Mouse (Mus musculus) erythroblast, embryonic 14.5 days (primary cell): ENCODE data around the gene Tbxa2r. TPM values are rescaled to one million over a fixed set of nuclear protein-coding genes. Genes with fewer than 3 reads are reported as not detected.

Source experiments
- H3K27me3 ChIP-seq: 2 replicates; pipeline ENCODE4 v1.6.1; 2012; ENCODE audit warnings: inconsistent platforms; ENCODE audit not compliant: control insufficient read depth
- H3K36me3 ChIP-seq: 2 replicates; pipeline ENCODE4 v1.6.1; 2012; ENCODE audit warnings: mild to moderate bottlenecking, inconsistent platforms; ENCODE audit not compliant: control insufficient read depth
- H3K4me1 ChIP-seq: 2 replicates; pipeline ENCODE4 v1.6.1; 2012; ENCODE audit warnings: inconsistent platforms; ENCODE audit not compliant: control insufficient read depth
- H3K4me3 ChIP-seq: replicated peaks from 2 replicates; pipeline ENCODE3; 2012; ENCODE audit warnings: moderate library complexity, mild to moderate bottlenecking, inconsistent platforms
- H3K9me3 ChIP-seq: 2 replicates; pipeline ENCODE4 v1.6.1; 2012; ENCODE audit warnings: low read length, inconsistent platforms, mixed read lengths; ENCODE audit not compliant: control insufficient read depth
- GATA1 ChIP-seq: IDR thresholded peaks from 2 replicates; pipeline ENCODE4 v1.6.1; 2012; ENCODE audit warnings: low read length, inconsistent platforms, mixed read lengths
- TAL1 ChIP-seq: IDR thresholded peaks from 3 replicates; pipeline ENCODE4 v1.6.1; 2012; ENCODE audit warnings: low read length, inconsistent platforms, mixed read lengths
- polyA plus RNA-seq: library from polyadenylated mRNA; stranded (reverse); fragments of >175 nt; gene quantifications from 2 replicates; pipeline ENCODE4 v1.2.3, GENCODE M21; 2012

Tbxa2r gene
- polyA plus RNA-seq, 1 experiment = 0.04 TPM

- Histone ChIP-seq H3K9me3 (no peaks in the 10 kb centered on the region), H3K4me1 (peaks cover 82% of the 10 kb centered on the region), H3K4me3 (peak overlapping the region; percentile 90), H3K27me3 (no peaks in the 10 kb centered on the region), H3K36me3 (peaks cover 49% of the 10 kb centered on the region)
- TF ChIP-seq GATA1 = no peak
- TF ChIP-seq TAL1 = no peak
These were observed 50.6 kb downstream of the Tbxa2r start for GRCm38 (mm10) chr10:81379183-81379553.

- no peaks in the 10 kb centered on the region for H3K27me3 ChIP-seq
- TF ChIP-seq TAL1 (no peak), GATA1 (no peak)
- peaks cover 42% of the 10 kb centered on the region for H3K36me3 ChIP-seq
- peak overlapping the region; percentile 90 for H3K4me3 ChIP-seq
- H3K4me1 ChIP-seq = peaks cover 84% of the 10 kb centered on the region
- no peaks in the 10 kb centered on the region for H3K9me3 ChIP-seq
These were observed 51.4 kb downstream of the Tbxa2r start for GRCm38 (mm10) chr10:81379809-81380378.

GRCm38 (mm10) chr10:81382039-81382438, 53.5 kb downstream of the Tbxa2r start:
- peaks cover 78% of the 10 kb centered on the region for H3K4me1 ChIP-seq

GRCm38 (mm10) chr10:81383802-81384604, 55.5 kb downstream of the Tbxa2r start, which contains the start of the genes Dohh and Gm48551:
TSS of gene Dohh (plus strand) at chr10:81384428.
TSS of gene Gm48551 (plus strand) at chr10:81384466.
- Histone ChIP-seq H3K4me3 (peak within 1 kb of the TSS; percentile 73), H3K36me3 (peaks cover 47% of the 10 kb centered on the region), H3K9me3 (no peaks in the 10 kb centered on the region), H3K4me1 (peaks cover 82% of the 10 kb centered on the region), H3K27me3 (no peaks in the 10 kb centered on the region)
- no peak for TF ChIP-seq GATA1
- no peak for TF ChIP-seq TAL1

More at GRCm38 (mm10) chr10:81382039-81382438, 53.5 kb downstream of the Tbxa2r start:
- peaks cover 36% of the 10 kb centered on the region for H3K36me3 ChIP-seq
- no peaks in the 10 kb centered on the region for H3K9me3 ChIP-seq
- TF ChIP-seq GATA1 = peak; percentile 98
- peak; percentile 98 for TF ChIP-seq TAL1
- no peaks in the 10 kb centered on the region for H3K27me3 ChIP-seq
- H3K4me3 ChIP-seq = peak overlapping the region; percentile 52

GRCm38 (mm10) chr10:81384605-81384982, 56.1 kb downstream of the Tbxa2r start:
- Histone ChIP-seq H3K9me3 (no peaks in the 10 kb centered on the region), H3K4me3 (peak overlapping the region; percentile 73), H3K4me1 (peaks cover 79% of the 10 kb centered on the region), H3K36me3 (peaks cover 53% of the 10 kb centered on the region), H3K27me3 (no peaks in the 10 kb centered on the region)
- TF ChIP-seq TAL1 = no peak
- TF ChIP-seq GATA1 = no peak

Other genes with a start within 250 kb of the Tbxa2r start
- gene Creb3l3, start 229.9 kb upstream of the Tbxa2r start, polyA plus RNA-seq = 0.05 and 0.07 TPM in 2 replicates
- 89.1 and 93.4 TPM in 2 replicates for gene Map2k2, start 222.8 kb upstream of the Tbxa2r start, polyA plus RNA-seq
- 42.0 and 45.8 TPM in 2 replicates for gene Zbtb7a, start 193.5 kb upstream of the Tbxa2r start, polyA plus RNA-seq
- 13.4 and 16.4 TPM in 2 replicates for gene Pias4, start 160.8 kb upstream of the Tbxa2r start, polyA plus RNA-seq
- gene Eef2, start 152.1 kb upstream of the Tbxa2r start, polyA plus RNA-seq = 124 and 177 TPM in 2 replicates
- gene Dapk3, start 145.7 kb upstream of the Tbxa2r start, polyA plus RNA-seq = 8.1 and 8.3 TPM in 2 replicates
- not detected in 2 replicates for gene 4930442H23Rik, start 144.9 kb upstream of the Tbxa2r start, polyA plus RNA-seq
- gene Nmrk2, start 126.7 kb upstream of the Tbxa2r start, polyA plus RNA-seq = not detected in 2 replicates
- not detected in 2 replicates for gene Atcay, start 97.9 kb upstream of the Tbxa2r start, polyA plus RNA-seq
- not detected in 2 replicates for gene Zfr2, start 95.6 kb upstream of the Tbxa2r start, polyA plus RNA-seq
- 0.07 and 0.15 TPM in 2 replicates for gene Matk, start 75.8 kb upstream of the Tbxa2r start, polyA plus RNA-seq
- gene Mrpl54, start 61.8 kb upstream of the Tbxa2r start, polyA plus RNA-seq = 43.8 and 44.0 TPM in 2 replicates
- gene Apba3, start 61.8 kb upstream of the Tbxa2r start, polyA plus RNA-seq = 4.6 and 5.7 TPM in 2 replicates
- 0.01 and 0.02 TPM in 2 replicates for gene Tjp3, start 37.1 kb upstream of the Tbxa2r start, polyA plus RNA-seq
- gene Pip5k1c, start 35.8 kb upstream of the Tbxa2r start, polyA plus RNA-seq = 4.0 and 4.5 TPM in 2 replicates
- gene Cactin, start 7.6 kb upstream of the Tbxa2r start, polyA plus RNA-seq = 13.2 and 13.3 TPM in 2 replicates
- gene Gipc3, start 14.5 kb downstream of the Tbxa2r start, polyA plus RNA-seq = 0.01 TPM in 1 of 2 replicates, not detected in the other
- 52.7 and 55.8 TPM in 2 replicates for gene Hmg20b, start 21.7 kb downstream of the Tbxa2r start, polyA plus RNA-seq
- gene Mfsd12, start 28.8 kb downstream of the Tbxa2r start, polyA plus RNA-seq = 6.7 and 7.2 TPM in 2 replicates
- 3.2 and 5.6 TPM in 2 replicates for gene 4930404N11Rik, start 37.1 kb downstream of the Tbxa2r start, polyA plus RNA-seq
- 62.5 and 67.4 TPM in 2 replicates for gene Fzr1, start 49.8 kb downstream of the Tbxa2r start, polyA plus RNA-seq
- 29.2 and 34.1 TPM in 2 replicates for gene Dohh, start 55.7 kb downstream of the Tbxa2r start, polyA plus RNA-seq
- 0.08 and 0.20 TPM in 2 replicates for gene Gm48551, start 55.7 kb downstream of the Tbxa2r start, polyA plus RNA-seq
- 0.26 and 0.80 TPM in 2 replicates for gene Gm48552, start 60.3 kb downstream of the Tbxa2r start, polyA plus RNA-seq
- 0.09 TPM in 1 of 2 replicates, not detected in the other for gene Smim24, start 64.3 kb downstream of the Tbxa2r start, polyA plus RNA-seq
- 0.55 and 0.94 TPM in 2 replicates for gene Nfic, start 126.9 kb downstream of the Tbxa2r start, polyA plus RNA-seq
- gene Celf5, start 154.0 kb downstream of the Tbxa2r start, polyA plus RNA-seq = not detected in 2 replicates
- gene Ncln, start 167.7 kb downstream of the Tbxa2r start, polyA plus RNA-seq = 6.2 and 7.9 TPM in 2 replicates
- gene S1pr4, start 171.4 kb downstream of the Tbxa2r start, polyA plus RNA-seq = 0.04 and 0.05 TPM in 2 replicates
- gene Gna15, start 195.5 kb downstream of the Tbxa2r start, polyA plus RNA-seq = 0.14 and 0.24 TPM in 2 replicates
- gene Gna11, start 216.5 kb downstream of the Tbxa2r start, polyA plus RNA-seq = 1.2 and 1.5 TPM in 2 replicates
- gene Aes, start 230.8 kb downstream of the Tbxa2r start, polyA plus RNA-seq = 152 and 158 TPM in 2 replicates
- gene Tle2, start 245.8 kb downstream of the Tbxa2r start, polyA plus RNA-seq = 0.09 and 0.10 TPM in 2 replicates